Comparison of ENCODE assay signal across 8 mouse cellular contexts in the genomic region with DNA sequence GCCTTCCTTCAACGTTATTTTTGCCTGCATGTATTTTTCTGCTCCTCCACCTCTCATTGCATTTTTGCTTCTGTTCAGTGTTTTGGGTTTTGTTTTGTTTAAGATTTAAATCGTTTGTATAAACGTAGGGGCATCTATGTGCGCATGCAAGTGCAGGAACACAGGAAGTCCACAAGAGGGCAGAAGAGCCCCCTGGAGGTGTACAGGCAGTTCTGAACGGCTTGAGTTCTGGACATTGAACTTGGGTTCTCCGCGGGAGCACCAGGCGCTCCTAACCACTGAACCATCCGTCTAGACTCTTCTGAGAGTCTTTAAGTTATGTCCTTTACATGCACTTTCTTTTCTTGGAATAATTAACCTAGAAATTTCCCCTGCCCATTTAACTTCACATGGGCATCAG. TPM values are rescaled to one million over a fixed set of nuclear protein-coding genes. Genes with fewer than 3 reads are reported as not detected.
A peak's percentile ranks its signal among the peaks of the same experiment; 100 is the strongest.
DNase-seq lines count a peak whose midpoint lies in the region; ATAC-seq and TF ChIP-seq lines count a peak whose summit lies in the region.

No protein-coding gene starts in this region.

- no peak overlapping the region for H3K4me3 ChIP-seq in hindbrain, embryonic 10.5 days
- no peak overlapping the region for H3K4me3 ChIP-seq in hindbrain, embryonic 12.5 days
- H3K4me3 ChIP-seq in ES-Bruce4 (ENCODE audit: low read depth, low read length) = no peak overlapping the region
- no peak overlapping the region for H3K4me3 ChIP-seq in bone marrow, adult 2 months (replicated peaks; ENCODE audit: control insufficient read depth, low read depth, low read length)
- H3K4me3 ChIP-seq in limb, embryonic 10.5 days = no peak overlapping the region
- H3K4me3 ChIP-seq in midbrain, embryonic 10.5 days = no peak overlapping the region

- H3K4me1 ChIP-seq in hindbrain, embryonic 10.5 days (replicated peaks) = peaks cover 6% of the 10 kb centered on the region
- H3K4me1 ChIP-seq in hindbrain, embryonic 12.5 days = peaks cover 8% of the 10 kb centered on the region; the same call in 1 of the 2 replicates
- H3K4me1 ChIP-seq in ES-Bruce4 (ENCODE audit: control insufficient read depth, insufficient read depth, low read length) = no peaks in the 10 kb centered on the region
- H3K4me1 ChIP-seq in bone marrow, adult 2 months (ENCODE audit: control insufficient read depth, insufficient read depth, low read length) = no peaks in the 10 kb centered on the region
- H3K4me1 ChIP-seq in limb, embryonic 10.5 days = no peaks in the 10 kb centered on the region
- H3K4me1 ChIP-seq in midbrain, embryonic 10.5 days = no peaks in the 10 kb centered on the region

- peak; percentile 84 for TF ChIP-seq CTCF in ES-Bruce4 (IDR thresholded peaks at IDR 0.05; ENCODE audit: low read depth, low read length)
- peak; percentile 71 for TF ChIP-seq CTCF in bone marrow, adult 2 months (IDR thresholded peaks at IDR 0.05; ENCODE audit: control insufficient read depth, insufficient read depth, low read length)

- DNase-seq in hindbrain, embryonic 10.5 days (ENCODE audit: low spot score) = peak; percentile 19
- DNase-seq in gastrocnemius, postnatal 14 days = peak; percentile 42
- DNase-seq in limb, embryonic 10.5 days (ENCODE audit: low spot score) = peak; percentile 48
- peak; percentile 31 for DNase-seq in right cerebral cortex, postnatal 14 days
- DNase-seq in midbrain, embryonic 10.5 days (ENCODE audit: low spot score) = no peak

- H3K36me3 ChIP-seq in hindbrain, embryonic 10.5 days = peaks cover 9% of the 10 kb centered on the region; the same call in 1 of the 2 replicates
- no peaks in the 10 kb centered on the region; the same call in 1 of the 2 replicates for H3K36me3 ChIP-seq in hindbrain, embryonic 12.5 days
- no peaks in the 10 kb centered on the region for H3K36me3 ChIP-seq in ES-Bruce4 (ENCODE audit: control insufficient read depth, insufficient read depth, low read length, poor library complexity, severe bottlenecking)
- peaks cover 6% of the 10 kb centered on the region for H3K36me3 ChIP-seq in limb, embryonic 10.5 days
- peaks cover 9% of the 10 kb centered on the region for H3K36me3 ChIP-seq in midbrain, embryonic 10.5 days

- no peaks in the 10 kb centered on the region for H3K27me3 ChIP-seq in hindbrain, embryonic 10.5 days (ENCODE audit: insufficient read depth, poor library complexity, severe bottlenecking)
- no peaks in the 10 kb centered on the region for H3K27me3 ChIP-seq in hindbrain, embryonic 12.5 days
- no peaks in the 10 kb centered on the region for H3K27me3 ChIP-seq in ES-Bruce4 (ENCODE audit: control insufficient read depth, insufficient read depth, low read length, poor library complexity, severe bottlenecking)
- H3K27me3 ChIP-seq in limb, embryonic 10.5 days (ENCODE audit: low read depth, poor library complexity, severe bottlenecking) = no peaks in the 10 kb centered on the region
- H3K27me3 ChIP-seq in midbrain, embryonic 10.5 days (ENCODE audit: low read depth, poor library complexity, severe bottlenecking) = no peaks in the 10 kb centered on the region

- TF ChIP-seq POLR2A in ES-Bruce4 (IDR thresholded peaks at IDR 0.05; ENCODE audit: insufficient read depth, low read length) = no peak
- TF ChIP-seq POLR2A in bone marrow, adult 2 months (IDR thresholded peaks at IDR 0.05; ENCODE audit: borderline replicate concordance, control insufficient read depth, low read depth, low read length) = no peak

- H3K4me2 ChIP-seq in hindbrain, embryonic 12.5 days (replicated peaks) = no peak overlapping the region

- intact Hi-C loops in gastrocnemius, postnatal 14 days (cut with DNase I; ENCODE audit: low total_unique reads) = loop anchor here (5.0 kb wide), 1 partner anchor 37 kb away; no protein-coding TSS in a partner anchor

- no peak overlapping the region for H3K27ac ChIP-seq in hindbrain, embryonic 10.5 days
- H3K27ac ChIP-seq in hindbrain, embryonic 12.5 days = no peak overlapping the region
- no peak overlapping the region for H3K27ac ChIP-seq in ES-Bruce4 (ENCODE audit: insufficient read depth, low read length)
- H3K27ac ChIP-seq in bone marrow, adult 2 months (ENCODE audit: control insufficient read depth, insufficient read depth, low read depth, low read length, poor library complexity) = no peak overlapping the region
- H3K27ac ChIP-seq in limb, embryonic 10.5 days = no peak overlapping the region
- no peak overlapping the region for H3K27ac ChIP-seq in midbrain, embryonic 10.5 days (replicated peaks)

- 55% methylated on average over 9 of the region's 9 CpGs for WGBS in hindbrain, embryonic 10.5 days
- WGBS in hindbrain, embryonic 12.5 days = 61% methylated on average over 9 of the region's 9 CpGs
- 42% methylated on average over 9 of the region's 9 CpGs for WGBS in bone marrow, adult 2 months
- 54% methylated on average over 9 of the region's 9 CpGs for WGBS in limb, embryonic 10.5 days
- WGBS in midbrain, embryonic 10.5 days = 58% methylated on average over 9 of the region's 9 CpGs

- no peaks in the 10 kb centered on the region for H3K9me3 ChIP-seq in hindbrain, embryonic 10.5 days
- no peaks in the 10 kb centered on the region for H3K9me3 ChIP-seq in hindbrain, embryonic 12.5 days (replicated peaks)
- H3K9me3 ChIP-seq in ES-Bruce4 (replicated peaks; ENCODE audit: control insufficient read depth, insufficient read depth, low read length, poor library complexity, severe bottlenecking) = no peaks in the 10 kb centered on the region
- no peaks in the 10 kb centered on the region for H3K9me3 ChIP-seq in limb, embryonic 10.5 days (replicated peaks)
- no peaks in the 10 kb centered on the region for H3K9me3 ChIP-seq in midbrain, embryonic 10.5 days (replicated peaks)

- TF ChIP-seq EP300 in ES-Bruce4 (IDR thresholded peaks at IDR 0.05; ENCODE audit: insufficient read depth, low read depth, low read length) = no peak

- no peak for ATAC-seq in hindbrain, embryonic 12.5 days (ENCODE audit: low FRiP score)

- no peak overlapping the region for H3K9ac ChIP-seq in hindbrain, embryonic 12.5 days
- no peak overlapping the region for H3K9ac ChIP-seq in ES-Bruce4 (ENCODE audit: low read depth, poor library complexity, severe bottlenecking)

RNA-seq across cellular contexts. Expression of a gene that starts 44.8 kb away (rescaled TPM):
- polyA plus RNA-seq in hindbrain, embryonic 10.5 days (2016; fragmentation: Nextera tagmentation; extraction: Ambion mirVana) = 6.2 and 10.8 TPM in 2 replicates
- polyA plus RNA-seq in hindbrain, embryonic 12.5 days (2016; fragmentation: Nextera tagmentation; extraction: Ambion mirVana) = 10.9 TPM in 2 replicates
- polyA plus RNA-seq in ES-Bruce4 (2011; ENCODE audit: insufficient read depth, insufficient read length, low read depth, missing spikeins) = 13.9 and 16.9 TPM in 2 replicates
- 5.9 and 6.8 TPM in 2 replicates for polyA plus RNA-seq in bone marrow, adult 2 months (2011; ENCODE audit: insufficient read depth, insufficient read length, low replicate concordance, missing spikeins)
- 10 to 100 TPM; 50.0 to 56.1 TPM for total RNA-seq in gastrocnemius, postnatal 14 days (2021)
- 6.8 and 7.2 TPM in 2 replicates for polyA plus RNA-seq in limb, embryonic 10.5 days (2016; fragmentation: Nextera tagmentation; extraction: Ambion mirVana)
- 7.3 and 7.8 TPM in 2 replicates for polyA plus RNA-seq in midbrain, embryonic 10.5 days (2016; fragmentation: Nextera tagmentation; extraction: Ambion mirVana)
